Mouse (Mus musculus) midbrain, embryonic 15.5 days (tissue): ENCODE data around the gene Cep44. TPM values are rescaled to one million over a fixed set of nuclear protein-coding genes. Genes with fewer than 3 reads are reported as not detected.

Source experiments
- microRNA-seq: library from miRNA; unstranded; fragments of <30 nt; microRNA quantifications from one replicate; pipeline ENCODE4, GENCODE M21; 2016
- polyA plus RNA-seq: library from polyadenylated mRNA; unstranded; fragments of >200 nt; fragmentation: Nextera tagmentation; extraction: Ambion mirVana; gene quantifications from 2 replicates; pipeline ENCODE4 v1.2.1, GENCODE M21; 2015

Gene Cep44
- polyA plus RNA-seq, 1 experiment from 2014 or later: 26.5 TPM

Small RNA genes within 50 kb of the gene (microRNA-seq; reads per million reads assigned to microRNA genes)
- not detected for gene Gm25992

Other genes starting within 250 kb of the Cep44 start
- gene Fbxo8, start within 50 bp of the Cep44 start, polyA plus RNA-seq: 39.4 and 40.1 TPM in 2 replicates